Mouse (Mus musculus) neural tube, embryonic 10.5 days (tissue): ENCODE results near the gene Pdgfc.

Experiments used
- DNase-seq: peaks from one replicate; pipeline ENCODE4 v3.0.0-alpha.2; 2017; ENCODE audit warnings: low spot score; ENCODE audit errors: extremely low spot score

Pdgfc gene

GRCm38 (mm10) chr3:81036151-81036553 is at the start of gene Pdgfc:
Pdgfc (plus strand) TSS chr3:81036416.
- DNase-seq, result peak; percentile 32

- no peak for DNase-seq
These were observed 27.0 kb upstream of the Pdgfc start for GRCm38 (mm10) chr3:81009245-81009644.

DNA sequence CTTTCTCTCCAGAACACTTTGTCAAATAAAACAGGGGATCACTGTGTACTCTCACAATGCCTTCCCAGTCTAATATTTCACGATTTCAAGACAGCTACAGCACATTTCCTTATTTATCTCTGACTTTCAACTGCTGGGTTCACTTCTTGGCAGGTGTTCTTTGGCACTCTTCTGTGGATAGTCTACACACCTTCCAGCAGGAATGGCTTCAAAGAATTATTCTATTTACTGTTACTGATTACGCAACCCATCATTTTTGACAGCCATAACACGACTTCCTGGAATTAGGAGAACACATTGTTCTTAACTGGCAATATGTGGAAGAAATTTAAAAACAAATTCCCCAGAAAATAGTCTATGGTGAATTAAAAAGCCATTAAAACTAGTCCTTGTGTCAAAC is 26.3 kb upstream of the Pdgfc start:
- DNase-seq, result no peak

DNA sequence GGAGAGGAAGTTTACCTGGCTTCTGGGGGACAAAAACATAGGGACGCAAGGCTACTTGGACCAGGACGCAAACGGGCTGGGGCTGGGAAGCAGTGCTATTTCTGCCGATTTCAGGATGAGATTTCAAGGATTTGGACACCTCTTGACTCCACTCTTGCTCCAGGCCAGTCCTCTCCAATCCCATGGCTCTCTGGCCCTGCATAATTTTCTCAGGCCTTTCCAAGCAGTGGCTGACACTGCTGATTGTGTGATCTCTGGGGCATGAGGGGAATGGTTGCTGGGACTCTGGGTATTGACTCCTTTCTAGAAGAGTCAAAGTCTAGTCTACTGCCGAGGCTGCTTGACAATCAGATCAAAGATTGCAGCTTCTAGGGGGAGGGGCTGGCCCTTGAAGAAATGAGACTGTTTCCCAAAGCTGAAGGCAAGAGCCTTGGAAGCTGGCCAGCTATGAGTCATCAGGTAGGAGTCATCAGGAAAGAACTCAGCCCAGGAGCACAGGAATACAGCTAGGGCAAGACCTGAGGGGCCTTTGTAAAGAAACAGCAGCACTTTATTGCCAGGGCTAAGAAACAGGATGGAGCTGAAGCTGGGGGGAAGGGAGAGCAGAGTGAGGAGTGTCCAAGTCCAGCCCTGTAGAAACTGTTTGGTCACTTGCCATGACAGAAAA is 18.7 kb upstream of the Pdgfc start:
- no peak for DNase-seq

DNA sequence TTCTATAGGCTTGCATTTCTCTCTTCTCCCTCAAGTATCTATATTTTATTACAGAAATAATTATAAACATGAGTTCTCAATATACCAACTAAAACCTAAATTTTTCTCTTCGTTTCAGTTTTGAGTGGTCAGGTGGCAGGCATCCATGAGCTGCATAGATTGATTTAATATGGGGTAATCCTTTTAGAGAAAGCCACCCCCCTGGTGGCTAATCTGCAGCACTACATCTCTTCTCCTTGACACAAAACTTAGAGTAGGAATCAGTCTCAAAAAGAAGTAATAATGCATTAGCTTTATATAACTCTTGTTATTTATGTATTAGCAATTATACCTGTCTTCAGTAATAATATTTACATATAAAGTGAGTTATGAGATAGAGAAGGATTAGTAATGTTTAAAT is 16.2 kb upstream of the Pdgfc start:
- no peak for DNase-seq

- no peak for DNase-seq
These were observed 14.4 kb upstream of the Pdgfc start for GRCm38 (mm10) chr3:81021783-81022182.

DNA sequence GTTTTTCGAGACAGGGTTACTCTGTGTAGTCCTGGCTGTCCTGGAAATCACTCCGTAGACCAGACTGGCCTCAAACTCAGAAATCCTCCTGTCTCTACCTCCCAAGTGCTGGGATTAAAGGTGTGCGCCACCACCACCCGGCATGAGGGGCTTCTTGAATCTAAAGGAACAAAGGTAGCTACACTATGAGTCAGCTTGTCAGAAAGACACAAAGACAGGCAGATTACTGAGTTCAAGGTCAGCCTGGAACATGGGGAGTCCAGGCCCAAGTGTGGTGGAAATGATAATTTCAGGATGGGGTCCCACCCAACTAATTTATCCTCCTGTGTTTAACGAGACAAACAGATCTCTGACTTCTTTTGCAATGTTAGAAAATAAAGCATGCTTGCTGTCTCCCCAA is 13.9 kb upstream of the Pdgfc start:
- no peak for DNase-seq

- no peak for DNase-seq
These were observed 13.4 kb upstream of the Pdgfc start for GRCm38 (mm10) chr3:81022845-81023244.

DNA sequence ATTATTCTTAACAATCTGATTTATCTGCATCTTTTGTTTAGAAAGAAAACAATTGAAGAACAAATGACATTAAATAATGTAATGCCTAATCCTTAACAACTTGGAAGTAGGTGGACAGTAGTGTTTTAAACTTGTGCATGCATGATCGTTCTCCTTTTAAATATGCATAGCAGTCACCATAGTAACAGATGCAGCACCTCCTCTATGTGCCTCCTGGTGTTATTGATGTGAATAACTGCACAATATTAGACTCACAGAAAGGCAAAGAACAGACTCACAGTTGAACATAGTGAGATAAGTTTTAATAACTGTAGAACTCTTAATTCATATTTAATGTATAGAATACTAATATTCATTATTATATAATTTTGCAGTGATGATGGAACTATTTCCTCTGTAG is 12.6 kb upstream of the Pdgfc start:
- DNase-seq, result no peak

GRCm38 (mm10) chr3:81025568-81026213 is 10.5 kb upstream of the Pdgfc start:
- DNase-seq, result no peak

DNA sequence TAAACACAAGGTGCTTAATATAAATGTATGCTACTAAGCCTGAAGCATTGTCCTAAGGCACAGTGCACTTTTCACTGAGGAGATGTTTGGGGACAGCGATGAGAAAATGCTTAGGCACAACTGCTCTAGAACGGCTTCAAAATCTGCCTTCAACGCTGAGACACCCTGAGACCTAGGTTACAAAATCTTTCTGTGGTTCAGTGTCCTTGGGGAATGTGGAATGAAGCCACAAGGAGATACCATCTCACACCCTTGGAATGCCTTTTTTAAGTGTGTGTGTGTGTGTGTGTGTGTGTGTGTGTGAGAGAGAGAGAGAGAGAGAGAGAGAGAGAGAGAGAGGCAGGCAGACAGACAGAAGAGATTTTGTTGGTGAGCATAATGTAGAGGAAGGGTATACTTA is 7.9 kb upstream of the Pdgfc start:
- no peak for DNase-seq

- DNase-seq, result no peak
These were observed 6.9 kb upstream of the Pdgfc start for GRCm38 (mm10) chr3:81029321-81029720.

DNA sequence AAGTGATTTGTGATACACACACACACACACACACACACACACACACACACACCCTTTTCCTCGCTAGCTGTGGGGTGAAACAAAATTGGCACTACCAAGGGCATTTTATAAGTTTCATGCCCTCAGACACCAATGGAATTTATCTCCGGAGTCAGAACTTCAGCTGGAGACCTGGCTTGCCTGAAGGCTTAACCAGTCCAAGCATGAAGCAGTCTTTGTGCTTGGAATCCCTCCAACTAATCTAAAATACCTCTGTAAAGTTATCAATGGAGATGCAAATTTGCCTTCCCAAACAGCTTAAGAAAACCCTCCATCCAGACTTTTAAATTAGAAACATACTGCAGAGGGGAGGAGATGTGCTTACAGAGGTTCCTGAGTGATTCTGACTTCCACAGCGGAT is 6.3 kb upstream of the Pdgfc start:
- no peak for DNase-seq

DNA sequence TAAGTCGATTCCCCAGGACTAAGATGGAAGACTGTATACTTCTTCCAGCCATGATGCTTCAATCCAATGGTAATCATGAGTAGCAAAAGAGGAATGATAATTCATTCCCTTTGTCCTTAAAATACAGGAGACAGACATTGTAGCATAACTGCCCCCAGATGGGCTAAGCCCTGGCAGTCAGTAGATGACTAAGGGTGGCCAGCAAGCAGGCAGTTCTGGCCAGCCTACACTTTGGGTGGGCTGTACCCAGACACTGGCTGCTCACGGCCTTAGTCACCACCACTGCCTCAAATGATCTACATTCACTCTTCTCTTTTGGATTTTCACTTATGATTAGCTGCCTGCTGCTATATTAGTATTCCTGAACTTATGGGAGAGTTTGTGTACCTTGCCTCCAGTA is 5.9 kb upstream of the Pdgfc start:
- no peak for DNase-seq

DNA sequence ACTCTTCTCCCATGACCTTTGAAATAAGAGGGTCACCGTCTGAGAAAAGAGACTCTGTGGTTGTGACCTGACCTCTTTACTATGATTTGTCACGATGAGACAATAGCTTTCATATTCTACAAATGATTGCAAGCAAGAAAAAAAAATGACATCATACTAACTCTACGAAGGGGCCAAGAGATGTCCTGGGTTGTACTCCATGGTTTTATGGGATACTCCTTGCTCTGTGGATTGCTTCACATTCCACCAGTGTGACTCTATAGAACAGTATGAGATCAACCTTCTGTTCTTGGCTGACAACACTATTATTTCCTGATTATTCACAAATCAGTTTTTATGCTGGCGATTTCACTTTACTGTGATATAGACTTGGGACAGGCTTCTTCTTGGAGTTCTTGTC is 4.2 kb upstream of the Pdgfc start:
- no peak for DNase-seq

DNA sequence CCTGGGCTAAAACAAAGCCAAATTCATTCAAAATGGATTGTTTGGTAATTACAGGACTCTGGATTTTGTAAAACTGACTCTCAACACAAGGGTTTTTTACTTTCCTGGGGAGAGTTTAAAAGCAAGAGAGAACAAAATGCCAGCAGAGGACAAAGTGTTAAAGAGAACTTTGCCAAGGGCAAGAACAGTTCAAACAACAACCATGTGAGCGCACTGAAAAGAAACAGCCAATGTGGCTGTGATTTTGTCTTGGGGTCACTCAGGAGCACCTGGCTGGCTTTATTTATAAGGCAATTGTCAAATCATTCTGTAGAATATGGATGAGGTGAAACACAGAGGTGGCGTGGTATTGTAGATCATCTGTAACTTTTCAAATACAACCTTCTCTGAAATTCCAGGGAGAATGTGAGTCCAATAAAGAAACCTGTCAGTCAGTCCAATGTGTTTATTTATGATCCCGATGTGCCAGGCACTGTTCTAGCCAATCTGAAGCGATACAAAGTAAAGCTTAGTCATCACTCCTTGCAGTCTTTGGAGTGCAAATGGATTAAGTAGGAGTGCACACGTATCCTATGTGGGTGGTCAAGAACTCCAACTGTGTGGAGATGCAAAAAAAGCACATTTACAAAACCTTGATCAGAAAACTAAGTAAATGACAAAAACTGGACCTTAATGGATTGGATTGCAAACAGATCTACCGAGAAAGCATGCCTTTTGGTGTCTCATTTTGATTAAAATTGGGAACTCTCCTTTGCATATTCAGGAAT is 1.7 kb upstream of the Pdgfc start:
- no peak for DNase-seq

GRCm38 (mm10) chr3:81036554-81037311 is 517 bp downstream of the Pdgfc start:
- peak; percentile 85 for DNase-seq

DNA sequence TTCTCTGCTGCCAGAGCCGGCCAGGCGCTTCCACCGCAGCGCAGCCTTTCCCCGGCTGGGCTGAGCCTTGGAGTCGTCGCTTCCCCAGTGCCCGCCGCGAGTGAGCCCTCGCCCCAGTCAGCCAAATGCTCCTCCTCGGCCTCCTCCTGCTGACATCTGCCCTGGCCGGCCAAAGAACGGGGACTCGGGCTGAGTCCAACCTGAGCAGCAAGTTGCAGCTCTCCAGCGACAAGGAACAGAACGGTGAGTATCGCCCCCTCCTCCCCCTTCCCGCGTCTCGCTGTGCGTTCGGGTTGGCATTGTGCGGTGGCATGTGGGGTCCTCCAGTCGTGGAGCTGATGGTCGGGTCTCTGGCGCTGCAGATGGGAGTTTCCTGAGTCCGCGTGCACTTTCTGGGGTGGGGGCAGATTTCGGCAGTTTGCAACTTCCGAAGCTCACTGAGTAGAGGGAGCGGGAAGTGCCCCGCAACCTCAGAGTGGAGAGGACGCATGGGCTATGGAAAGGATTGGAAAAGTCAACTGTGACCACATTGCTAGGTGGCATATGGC is 1.2 kb downstream of the Pdgfc start:
- peak; percentile 72 for DNase-seq

- peak; percentile 42 for DNase-seq
These were observed 3.0 kb downstream of the Pdgfc start for GRCm38 (mm10) chr3:81039131-81039653.

DNA sequence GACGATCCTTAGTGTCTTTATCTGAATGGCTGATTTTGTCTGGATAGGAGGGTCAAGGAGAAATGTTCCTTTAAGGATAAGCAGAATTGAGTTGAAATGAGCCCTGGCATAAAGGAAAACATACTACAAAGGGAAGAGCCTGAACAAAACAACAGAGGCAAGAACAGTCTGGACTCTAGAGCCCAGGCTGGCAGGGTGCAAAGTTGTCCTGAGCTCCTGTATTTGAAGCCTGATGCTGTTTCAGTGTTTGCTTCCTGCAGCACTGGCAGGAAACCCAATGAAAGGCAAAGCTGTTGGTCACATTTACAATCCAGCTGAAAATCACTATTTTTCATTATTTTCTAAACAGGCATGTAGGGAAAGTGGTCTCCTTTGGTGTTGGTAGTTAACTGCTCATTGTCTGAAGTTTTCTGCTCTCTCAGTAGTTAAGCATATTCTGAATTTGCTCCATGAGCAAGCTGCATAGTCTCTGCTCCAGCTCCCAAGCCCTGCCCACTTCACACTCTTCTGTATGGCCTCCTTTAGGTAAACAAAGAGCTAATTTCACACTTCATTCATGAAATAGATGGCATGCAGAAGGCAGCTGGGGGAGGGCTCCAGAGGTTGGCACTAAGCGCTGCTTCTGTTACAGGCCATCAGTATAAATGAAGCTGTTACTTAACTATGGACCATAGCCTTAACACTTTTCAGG is 8.6 kb downstream of the Pdgfc start:
- no peak for DNase-seq
